Mouse (Mus musculus) liver, embryonic 16.5 days (tissue): ENCODE results near the gene Reg1. TPM values are rescaled to one million over a fixed set of nuclear protein-coding genes. Genes with fewer than 3 reads are reported as not detected.
"Not testable (repeated sequence)": the region's sequence is repeated elsewhere in the genome, so short reads cannot be mapped to it uniquely, and the experiment has no call there.

ENCODE experiments used
- ATAC-seq: fragments of 200-750 bp; cut with Nextera tagmentation; 2 replicates; pipeline ENCODE4 v1.8.0; 2017; ENCODE audit warnings: low read depth, mild to moderate bottlenecking, moderate number of reproducible peaks, moderate library complexity
- H3K27ac ChIP-seq: fragments of 300-500 bp; sonication (generic); 2 replicates; pipeline ENCODE4 v1.5.1; 2014; ENCODE audit warnings: mild to moderate bottlenecking, low read length
- H3K27me3 ChIP-seq: fragments of 300-500 bp; sonication (generic); 2 replicates; pipeline ENCODE4 v1.6.1; 2014; ENCODE audit warnings: low read depth, low read length, mixed read lengths; ENCODE audit not compliant: control insufficient read depth, insufficient read depth
- H3K36me3 ChIP-seq: fragments of 300-500 bp; sonication (generic); 2 replicates; pipeline ENCODE4 v1.6.1; 2014; ENCODE audit warnings: mild to moderate bottlenecking; ENCODE audit not compliant: control insufficient read depth, insufficient read depth
- H3K4me1 ChIP-seq: fragments of 300-500 bp; sonication (generic); 2 replicates; pipeline ENCODE4 v1.6.1; 2014; ENCODE audit warnings: low read depth, low read length, mixed read lengths; ENCODE audit not compliant: control insufficient read depth
- H3K4me2 ChIP-seq: fragments of 300-500 bp; sonication (generic); 2 replicates; pipeline ENCODE4 v1.6.1; 2014; ENCODE audit warnings: low read depth, low read length, mixed read lengths
- H3K4me3 ChIP-seq: fragments of 300-500 bp; sonication (generic); 2 replicates; pipeline ENCODE4 v1.5.1; 2014; ENCODE audit warnings: low read depth, mild to moderate bottlenecking, low read length
- H3K9ac ChIP-seq: fragments of 300-500 bp; sonication (generic); 2 replicates; pipeline ENCODE4 v1.6.1; 2014; ENCODE audit warnings: low read depth, low read length
- H3K9me3 ChIP-seq: fragments of 300-500 bp; sonication (generic); replicated peaks from 2 replicates; pipeline ENCODE4 v1.6.1; 2016; ENCODE audit warnings: low read length; ENCODE audit not compliant: control insufficient read depth
- WGBS: fragments of 180-500 bp; shearing (Covaris S2); extraction: QIAGEN DNeasy Blood & Tissue Kit; methylation state at CpG from one replicate; pipeline ENCODE4 v1.1.7; 2014; ENCODE audit not compliant: insufficient replicate concordance; 5-methylcytosine and 5-hydroxymethylcytosine counted together
- polyA plus RNA-seq: library from polyadenylated mRNA; unstranded; fragments of >200 nt; fragmentation: Nextera tagmentation; extraction: Ambion mirVana; gene quantifications from 2 replicates; pipeline ENCODE4 v1.2.1, GENCODE M21; 2015

Reg1 gene
- 0.44 and 2.3 TPM in 2 replicates for polyA plus RNA-seq

DNA sequence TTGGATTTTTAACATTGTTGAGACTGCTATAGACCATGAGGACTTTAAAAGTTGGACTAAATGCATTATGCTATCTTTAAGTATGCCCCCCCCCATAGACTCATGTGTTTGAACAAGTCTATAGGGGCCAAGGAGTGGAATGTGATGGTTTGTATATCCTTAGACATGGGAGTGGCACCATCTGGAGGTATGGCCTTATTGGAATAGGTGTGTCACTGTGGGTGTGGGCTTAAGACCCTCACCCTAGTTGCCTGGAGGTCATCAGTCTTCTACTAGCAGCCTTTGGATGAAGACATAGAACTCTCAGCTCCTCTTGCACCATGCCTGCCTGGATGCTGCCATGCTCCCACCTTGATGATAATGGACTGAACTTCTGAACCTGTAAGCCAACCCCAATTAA, at the start of gene Reg1:
Gene Reg1 (plus strand): TSS at position 301 of the 400 bp plus-strand sequence.
- not testable (repeated sequence) for H3K4me2 ChIP-seq, H3K4me1 ChIP-seq, H3K36me3 ChIP-seq, H3K4me3 ChIP-seq, H3K27me3 ChIP-seq, H3K9me3 ChIP-seq, H3K9ac ChIP-seq, H3K27ac ChIP-seq, ATAC-seq

DNA sequence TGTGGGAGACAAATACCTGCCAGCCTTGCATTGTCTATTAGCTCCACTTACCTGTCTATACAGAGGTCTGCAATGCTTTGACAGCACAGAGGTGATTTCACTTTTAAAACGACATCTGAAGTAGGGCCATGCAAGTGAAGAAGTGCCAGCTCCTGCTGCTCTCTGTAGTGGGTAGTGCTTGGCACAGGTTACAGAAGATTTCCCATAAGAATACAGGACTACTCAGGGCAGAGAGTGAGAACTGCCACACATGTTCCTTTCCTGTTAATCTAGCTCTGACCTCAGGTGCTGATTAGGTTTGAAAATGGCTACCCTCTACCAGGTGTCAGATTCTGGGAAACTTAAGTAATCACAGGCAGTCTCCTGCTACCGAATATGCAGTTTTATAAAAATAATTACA, 43.7 kb upstream of the Reg1 start, which contains the start of gene Reg3d:
Gene Reg3d (minus strand): TSS at position 101 of the 400 bp plus-strand sequence.
- Histone ChIP-seq H3K27ac (no peak within 1 kb of the TSS), H3K36me3 (no peaks in the 10 kb centered on the region), H3K4me2 (no peak within 1 kb of the TSS), H3K4me3 (no peak within 1 kb of the TSS), H3K9ac (no peak within 1 kb of the TSS), H3K4me1 (no peaks in the 10 kb centered on the region), H3K27me3 (no peaks in the 10 kb centered on the region), H3K9me3 (no peaks in the 10 kb centered on the region)
- no peak for ATAC-seq
- WGBS = 56% methylated on average over 2 of the region's 2 CpGs

DNA sequence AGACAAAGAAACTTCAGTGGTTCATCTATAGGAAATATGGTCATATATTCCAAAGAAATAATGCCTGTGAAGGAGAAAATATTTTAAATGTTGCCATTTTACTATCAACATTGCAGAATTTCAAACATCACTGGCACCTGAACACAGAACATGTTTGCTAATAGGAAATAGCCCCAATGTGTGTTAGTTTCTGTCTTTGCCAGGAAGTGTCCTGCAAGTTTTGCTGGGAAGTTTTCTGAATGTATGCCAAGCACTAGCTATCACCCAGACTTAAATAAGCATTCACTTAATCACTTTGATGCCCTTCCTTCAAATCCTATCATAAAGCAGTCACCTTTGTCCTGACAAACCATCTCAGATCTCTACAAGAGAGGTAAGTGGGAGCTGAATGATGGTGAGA, 42.1 kb upstream of the Reg1 start, which contains the start of gene Reg3a:
Gene Reg3a (plus strand): TSS at position 301 of the 400 bp plus-strand sequence.
- Histone ChIP-seq H3K4me2 (no peak within 1 kb of the TSS), H3K36me3 (no peaks in the 10 kb centered on the region), H3K27me3 (no peaks in the 10 kb centered on the region), H3K9ac (no peak within 1 kb of the TSS), H3K4me3 (no peak within 1 kb of the TSS), H3K9me3 (no peaks in the 10 kb centered on the region), H3K4me1 (no peaks in the 10 kb centered on the region), H3K27ac (no peak within 1 kb of the TSS)
- ATAC-seq = no peak

DNA sequence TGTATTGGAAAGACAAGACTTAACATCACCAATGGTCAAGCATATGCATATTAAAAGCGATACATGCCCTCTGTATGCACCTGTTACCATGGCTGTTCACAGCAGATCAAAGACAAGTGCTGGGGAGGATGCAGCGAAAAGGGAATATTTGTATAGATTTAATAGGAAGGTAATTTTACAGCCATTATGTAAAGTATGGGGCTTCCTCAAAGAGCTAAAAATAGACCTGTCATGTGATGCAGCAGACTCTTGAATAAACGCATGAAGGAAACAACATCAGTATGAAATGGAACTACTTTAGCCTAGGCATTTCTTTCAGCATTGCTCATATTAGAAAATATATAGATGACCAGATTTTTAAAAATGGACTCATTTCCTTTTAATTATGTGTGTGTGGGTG, 36.9 kb upstream of the Reg1 start:
- WGBS = 63% methylated on average over 3 of the region's 3 CpGs
- no peaks in the 10 kb centered on the region for H3K27me3 ChIP-seq
- no peak for ATAC-seq

DNA sequence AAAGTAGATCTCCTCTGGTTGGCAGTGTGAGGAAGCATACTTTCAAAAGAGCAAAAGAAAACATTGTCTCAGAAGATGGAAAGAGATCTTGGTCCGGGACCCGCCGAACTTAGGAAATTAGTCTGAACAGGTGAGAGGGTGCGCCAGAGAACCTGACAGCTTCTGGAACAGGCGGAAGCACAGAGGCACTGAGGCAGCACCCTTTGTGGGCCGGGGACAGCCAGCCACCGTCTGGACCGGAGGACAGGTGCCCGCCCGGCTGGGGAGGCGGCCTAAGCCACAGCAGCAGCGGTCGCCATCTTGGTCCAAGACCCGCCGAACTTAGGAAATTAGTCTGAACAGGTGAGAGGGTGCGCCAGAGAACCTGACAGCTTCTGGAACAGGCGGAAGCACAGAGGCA, 27.2 kb upstream of the Reg1 start, which contains the start of gene Reg2:
Gene Reg2 (plus strand): TSS at position 301 of the 400 bp plus-strand sequence.
- H3K9ac ChIP-seq, H3K27me3 ChIP-seq, H3K9me3 ChIP-seq, H3K36me3 ChIP-seq, ATAC-seq, H3K27ac ChIP-seq, H3K4me2 ChIP-seq, H3K4me3 ChIP-seq, H3K4me1 ChIP-seq: not testable (repeated sequence)
- WGBS = 100% methylated on average over 3 of the region's 17 CpGs

More for the DNA sequence above, 36.9 kb upstream of the Reg1 start:
- Histone ChIP-seq H3K9ac (no peak overlapping the region), H3K9me3 (no peaks in the 10 kb centered on the region), H3K4me1 (no peaks in the 10 kb centered on the region), H3K36me3 (no peaks in the 10 kb centered on the region), H3K27ac (no peak overlapping the region), H3K4me3 (no peak overlapping the region), H3K4me2 (no peak overlapping the region)

DNA sequence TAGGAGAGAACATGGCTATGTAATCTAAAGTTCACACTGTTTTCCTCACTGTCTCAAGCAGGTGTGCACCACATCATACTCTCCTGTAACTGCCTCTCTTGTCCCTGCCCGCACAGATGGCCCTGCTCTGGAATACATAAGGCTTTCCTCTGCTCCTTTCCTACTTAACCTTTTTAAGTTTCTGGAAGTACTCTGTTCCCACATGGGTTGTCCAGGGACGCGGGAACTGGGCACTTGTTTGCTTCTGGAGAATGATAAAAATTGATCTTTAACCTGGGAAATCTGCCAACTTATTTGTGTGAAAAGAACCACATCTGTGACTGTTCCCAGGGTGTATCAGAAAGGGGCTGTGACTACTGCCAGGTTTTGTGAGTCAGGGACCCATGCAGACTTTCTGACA, 3.0 kb downstream of the Reg1 start:
- Histone ChIP-seq H3K36me3 (no peaks in the 10 kb centered on the region), H3K27me3 (no peaks in the 10 kb centered on the region), H3K4me3 (no peak overlapping the region), H3K4me2 (no peak overlapping the region), H3K4me1 (no peaks in the 10 kb centered on the region), H3K9me3 (no peaks in the 10 kb centered on the region), H3K9ac (no peak overlapping the region), H3K27ac (no peak overlapping the region)
- WGBS = 65% methylated on average over 3 of the region's 3 CpGs
- ATAC-seq = no peak

DNA sequence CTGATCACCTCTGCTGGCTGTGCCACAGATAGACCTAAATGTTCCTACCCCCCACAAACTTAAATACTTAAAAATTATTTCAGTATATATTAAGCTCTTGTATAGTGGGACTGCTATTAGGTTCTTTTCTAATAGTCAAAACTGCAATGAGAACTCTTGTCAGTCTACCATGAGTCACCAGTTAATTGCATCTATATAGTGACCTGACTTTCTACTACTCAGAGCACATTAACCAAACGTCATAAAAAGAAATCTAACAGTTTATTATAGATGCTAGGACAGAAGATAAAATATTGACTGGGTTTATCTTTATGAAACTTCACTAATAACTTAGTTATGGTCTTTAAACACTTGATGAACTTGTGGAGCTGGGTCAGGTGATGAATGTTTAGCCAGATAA, 24.7 kb downstream of the Reg1 start:
- no peak for ATAC-seq
- H3K9me3 ChIP-seq = no peaks in the 10 kb centered on the region
- 33% methylated on average over 1 of the region's 1 CpGs for WGBS

DNA sequence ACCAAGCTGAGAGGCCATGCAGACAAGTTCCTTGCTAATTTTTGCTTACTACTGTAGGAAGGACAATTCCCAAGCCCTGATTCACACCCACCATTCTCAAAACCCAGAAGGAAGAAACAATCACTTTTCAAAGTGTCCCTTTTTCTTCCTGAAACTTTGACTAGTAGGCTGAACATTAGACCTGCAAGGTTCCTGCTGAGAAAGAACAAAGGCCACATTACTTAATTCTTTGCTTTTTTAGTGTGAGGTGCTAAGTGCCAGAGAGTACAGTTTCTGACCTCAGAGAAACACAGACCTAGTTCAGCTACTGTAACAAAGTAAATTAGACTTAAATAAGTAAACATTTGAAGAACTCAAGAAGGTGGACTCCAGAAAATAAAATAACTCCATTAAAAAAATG, 25.9 kb downstream of the Reg1 start:
- no peaks in the 10 kb centered on the region for H3K27me3 ChIP-seq
- H3K36me3 ChIP-seq = no peaks in the 10 kb centered on the region
- no peak overlapping the region for H3K4me2 ChIP-seq
- H3K9me3 ChIP-seq = no peaks in the 10 kb centered on the region
- no peak overlapping the region for H3K27ac ChIP-seq
- ATAC-seq = no peak
- H3K9ac ChIP-seq = no peak overlapping the region
- no peak overlapping the region for H3K4me3 ChIP-seq
- H3K4me1 ChIP-seq = no peaks in the 10 kb centered on the region

More for the DNA sequence above, 24.7 kb downstream of the Reg1 start:
- Histone ChIP-seq H3K4me3 (no peak overlapping the region), H3K27ac (no peak overlapping the region), H3K4me1 (no peaks in the 10 kb centered on the region), H3K9ac (no peak overlapping the region), H3K4me2 (no peak overlapping the region), H3K36me3 (no peaks in the 10 kb centered on the region), H3K27me3 (no peaks in the 10 kb centered on the region)

DNA sequence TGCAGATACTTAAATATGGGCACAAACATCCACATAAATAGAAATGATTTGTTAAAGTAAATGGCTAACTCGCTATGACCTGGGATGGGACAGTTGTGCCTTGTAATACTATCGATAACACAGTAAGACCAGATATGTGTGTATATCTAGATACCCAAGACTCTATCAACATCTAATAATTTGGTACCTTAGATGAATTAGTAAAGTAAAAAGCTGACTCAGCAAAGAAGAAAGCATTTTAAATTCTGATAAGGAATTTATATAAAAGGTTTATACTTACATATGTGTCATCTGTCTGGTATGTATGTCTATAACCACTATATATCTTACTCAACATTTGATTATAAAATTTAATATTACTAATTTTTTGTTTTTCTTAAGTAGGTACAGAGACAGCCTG, 30.3 kb downstream of the Reg1 start:
- H3K27ac ChIP-seq = no peak overlapping the region
- no peak for ATAC-seq
- no peak overlapping the region for H3K4me3 ChIP-seq
- no peaks in the 10 kb centered on the region for H3K36me3 ChIP-seq
- no peaks in the 10 kb centered on the region for H3K9me3 ChIP-seq
- H3K4me2 ChIP-seq = no peak overlapping the region
- no peak overlapping the region for H3K9ac ChIP-seq
- 71% methylated on average over 2 of the region's 2 CpGs for WGBS
- H3K27me3 ChIP-seq = no peaks in the 10 kb centered on the region
- no peaks in the 10 kb centered on the region for H3K4me1 ChIP-seq
